Mouse (Mus musculus): ENCODE data around the gene Sh3bp5. TPM values are rescaled to one million over a fixed set of nuclear protein-coding genes. Genes with fewer than 3 reads are reported as not detected.
A peak's percentile ranks its signal among the peaks of the same experiment; 100 is the strongest.

Gene Sh3bp5
- polyA plus RNA-seq, 1 experiment from 2014 or later: 142 TPM

GRCm38 (mm10) chr14:31404663-31405062 lies 31.2 kb downstream of the Sh3bp5 start:
- no peak overlapping the region for H3K27ac ChIP-seq
- 94% methylated on average over 4 of the region's 4 CpGs for WGBS
- no peak overlapping the region for H3K4me2 ChIP-seq
- H3K4me1 ChIP-seq (replicated peaks): peaks cover 26% of the 10 kb centered on the region; the same call in 1 of the 2 replicates
- H3K9me3 ChIP-seq: no peaks in the 10 kb centered on the region
- no peak overlapping the region for H3K4me3 ChIP-seq
- no peak for ATAC-seq (ENCODE audit: low FRiP score)
- H3K9ac ChIP-seq: no peak overlapping the region
- H3K36me3 ChIP-seq: peaks cover 56% of the 10 kb centered on the region
- no peaks in the 10 kb centered on the region for H3K27me3 ChIP-seq

GRCm38 (mm10) chr14:31403995-31404394 lies 31.9 kb downstream of the Sh3bp5 start:
- H3K4me1 ChIP-seq (replicated peaks): peaks cover 30% of the 10 kb centered on the region; the same call in 1 of the 2 replicates
- ATAC-seq (ENCODE audit: low FRiP score): no peak
- H3K27me3 ChIP-seq: no peaks in the 10 kb centered on the region
- peaks cover 50% of the 10 kb centered on the region for H3K36me3 ChIP-seq
- 84% methylated on average over 8 of the region's 8 CpGs for WGBS
- H3K9ac ChIP-seq: no peak overlapping the region
- H3K4me3 ChIP-seq: no peak overlapping the region
- no peak overlapping the region for H3K27ac ChIP-seq
- H3K4me2 ChIP-seq: no peak overlapping the region
- no peaks in the 10 kb centered on the region for H3K9me3 ChIP-seq

- Histone ChIP-seq H3K36me3 (peaks cover 47% of the 10 kb centered on the region), H3K9ac (no peak overlapping the region), H3K4me3 (no peak overlapping the region), H3K27ac (no peak overlapping the region), H3K27me3 (no peaks in the 10 kb centered on the region), H3K4me1 (replicated peaks) (peaks cover 32% of the 10 kb centered on the region), H3K9me3 (no peaks in the 10 kb centered on the region), H3K4me2 (no peak overlapping the region)
- WGBS: 80% methylated on average over 9 of the region's 9 CpGs
- ATAC-seq (ENCODE audit: low FRiP score): no peak
Observed at GRCm38 (mm10) chr14:31403556-31403955, 32.3 kb downstream of the Sh3bp5 start.

GRCm38 (mm10) chr14:31402693-31403092 lies 33.2 kb downstream of the Sh3bp5 start:
- peaks cover 45% of the 10 kb centered on the region for H3K36me3 ChIP-seq
- no peak overlapping the region for H3K9ac ChIP-seq
- H3K4me3 ChIP-seq: no peak overlapping the region
- H3K27ac ChIP-seq: no peak overlapping the region
- WGBS: 83% methylated on average over 5 of the region's 5 CpGs
- H3K4me1 ChIP-seq (replicated peaks): peaks cover 28% of the 10 kb centered on the region
- H3K4me2 ChIP-seq: no peak overlapping the region
- no peak for ATAC-seq (ENCODE audit: low FRiP score)
- no peaks in the 10 kb centered on the region for H3K27me3 ChIP-seq
- no peaks in the 10 kb centered on the region for H3K9me3 ChIP-seq

- Histone ChIP-seq H3K4me1 (replicated peaks) (peaks cover 30% of the 10 kb centered on the region), H3K27me3 (no peaks in the 10 kb centered on the region), H3K36me3 (peaks cover 42% of the 10 kb centered on the region), H3K27ac (no peak overlapping the region), H3K9me3 (no peaks in the 10 kb centered on the region), H3K4me2 (no peak overlapping the region), H3K9ac (no peak overlapping the region), H3K4me3 (no peak overlapping the region)
- WGBS: 76% methylated on average over 6 of the region's 6 CpGs
- ATAC-seq (ENCODE audit: low FRiP score): no peak
Observed at GRCm38 (mm10) chr14:31401918-31402427, 33.9 kb downstream of the Sh3bp5 start.

GRCm38 (mm10) chr14:31400896-31401295 lies 35.0 kb downstream of the Sh3bp5 start:
- no peaks in the 10 kb centered on the region for H3K27me3 ChIP-seq
- 92% methylated on average over 11 of the region's 11 CpGs for WGBS
- no peak for ATAC-seq (ENCODE audit: low FRiP score)
- no peak overlapping the region for H3K4me2 ChIP-seq
- no peak overlapping the region for H3K4me3 ChIP-seq
- no peak overlapping the region for H3K9ac ChIP-seq
- H3K27ac ChIP-seq: no peak overlapping the region
- H3K9me3 ChIP-seq: no peaks in the 10 kb centered on the region
- peaks cover 24% of the 10 kb centered on the region for H3K4me1 ChIP-seq (replicated peaks)
- H3K36me3 ChIP-seq: peaks cover 43% of the 10 kb centered on the region

GRCm38 (mm10) chr14:31400246-31400645 lies 35.6 kb downstream of the Sh3bp5 start:
- WGBS: 87% methylated on average over 7 of the region's 7 CpGs
- Histone ChIP-seq H3K4me3 (no peak overlapping the region), H3K27me3 (no peaks in the 10 kb centered on the region), H3K27ac (no peak overlapping the region), H3K4me2 (no peak overlapping the region), H3K9ac (no peak overlapping the region), H3K36me3 (peaks cover 47% of the 10 kb centered on the region), H3K4me1 (replicated peaks) (peaks cover 24% of the 10 kb centered on the region), H3K9me3 (no peaks in the 10 kb centered on the region)
- no peak for ATAC-seq (ENCODE audit: low FRiP score)

GRCm38 (mm10) chr14:31399271-31399670 lies 36.6 kb downstream of the Sh3bp5 start:
- H3K9me3 ChIP-seq: no peaks in the 10 kb centered on the region
- H3K4me1 ChIP-seq (replicated peaks): peaks cover 24% of the 10 kb centered on the region
- H3K4me2 ChIP-seq: no peak overlapping the region
- 87% methylated on average over 3 of the region's 3 CpGs for WGBS
- H3K27me3 ChIP-seq: no peaks in the 10 kb centered on the region
- H3K4me3 ChIP-seq: no peak overlapping the region
- no peak for ATAC-seq (ENCODE audit: low FRiP score)
- H3K36me3 ChIP-seq: peaks cover 45% of the 10 kb centered on the region
- H3K27ac ChIP-seq: peak overlapping the region; percentile 30; the same call in 1 of the 2 replicates
- no peak overlapping the region for H3K9ac ChIP-seq

GRCm38 (mm10) chr14:31398819-31399218 lies 37.1 kb downstream of the Sh3bp5 start:
- Histone ChIP-seq H3K4me3 (no peak overlapping the region), H3K9ac (no peak overlapping the region; the same call in 1 of the 2 replicates), H3K27ac (peak overlapping the region; percentile 52; the same call in 1 of the 2 replicates), H3K27me3 (no peaks in the 10 kb centered on the region), H3K4me2 (no peak overlapping the region), H3K4me1 (replicated peaks) (peaks cover 24% of the 10 kb centered on the region), H3K36me3 (peaks cover 43% of the 10 kb centered on the region), H3K9me3 (no peaks in the 10 kb centered on the region)
- WGBS: 92% methylated on average over 11 of the region's 11 CpGs
- ATAC-seq (ENCODE audit: low FRiP score): no peak

- Histone ChIP-seq H3K9me3 (no peaks in the 10 kb centered on the region), H3K4me1 (replicated peaks) (peaks cover 31% of the 10 kb centered on the region), H3K4me3 (no peak overlapping the region), H3K36me3 (peaks cover 41% of the 10 kb centered on the region), H3K4me2 (no peak overlapping the region), H3K9ac (no peak overlapping the region), H3K27me3 (no peaks in the 10 kb centered on the region), H3K27ac (no peak overlapping the region)
- WGBS: 86% methylated on average over 9 of the region's 9 CpGs
- ATAC-seq (ENCODE audit: low FRiP score): no peak
Observed at GRCm38 (mm10) chr14:31397791-31398595, 37.9 kb downstream of the Sh3bp5 start.

GRCm38 (mm10) chr14:31397353-31397752 lies 38.5 kb downstream of the Sh3bp5 start:
- 85% methylated on average over 12 of the region's 12 CpGs for WGBS
- Histone ChIP-seq H3K27ac (no peak overlapping the region), H3K9ac (no peak overlapping the region), H3K4me3 (no peak overlapping the region), H3K36me3 (peaks cover 35% of the 10 kb centered on the region), H3K9me3 (no peaks in the 10 kb centered on the region), H3K27me3 (no peaks in the 10 kb centered on the region), H3K4me1 (replicated peaks) (peaks cover 28% of the 10 kb centered on the region), H3K4me2 (no peak overlapping the region)
- no peak for ATAC-seq (ENCODE audit: low FRiP score)

- H3K9me3 ChIP-seq: no peaks in the 10 kb centered on the region
- H3K4me1 ChIP-seq (replicated peaks): peaks cover 24% of the 10 kb centered on the region
- H3K4me2 ChIP-seq: no peak overlapping the region
- no peak overlapping the region for H3K9ac ChIP-seq
- 89% methylated on average over 2 of the region's 2 CpGs for WGBS
- H3K36me3 ChIP-seq: peaks cover 35% of the 10 kb centered on the region
- H3K27me3 ChIP-seq: no peaks in the 10 kb centered on the region
- no peak overlapping the region for H3K4me3 ChIP-seq
- no peak overlapping the region for H3K27ac ChIP-seq
- no peak for ATAC-seq (ENCODE audit: low FRiP score)
Observed at GRCm38 (mm10) chr14:31396428-31396827, 39.5 kb downstream of the Sh3bp5 start.

All from hindbrain, embryonic 13.5 days (tissue).